Mouse (Mus musculus) telencephalon, adult 2 months (tissue): ENCODE results near the gene Aasdh.
"Not testable (repeated sequence)": the region's sequence is repeated elsewhere in the genome, so short reads cannot be mapped to it uniquely, and the experiment has no call there.

ENCODE experiments used
- DNase-seq: peaks from one replicate; pipeline ENCODE4 v3.0.0-alpha.2; 2011; ENCODE audit warnings: low read depth, low spot score

Gene Aasdh

DNA sequence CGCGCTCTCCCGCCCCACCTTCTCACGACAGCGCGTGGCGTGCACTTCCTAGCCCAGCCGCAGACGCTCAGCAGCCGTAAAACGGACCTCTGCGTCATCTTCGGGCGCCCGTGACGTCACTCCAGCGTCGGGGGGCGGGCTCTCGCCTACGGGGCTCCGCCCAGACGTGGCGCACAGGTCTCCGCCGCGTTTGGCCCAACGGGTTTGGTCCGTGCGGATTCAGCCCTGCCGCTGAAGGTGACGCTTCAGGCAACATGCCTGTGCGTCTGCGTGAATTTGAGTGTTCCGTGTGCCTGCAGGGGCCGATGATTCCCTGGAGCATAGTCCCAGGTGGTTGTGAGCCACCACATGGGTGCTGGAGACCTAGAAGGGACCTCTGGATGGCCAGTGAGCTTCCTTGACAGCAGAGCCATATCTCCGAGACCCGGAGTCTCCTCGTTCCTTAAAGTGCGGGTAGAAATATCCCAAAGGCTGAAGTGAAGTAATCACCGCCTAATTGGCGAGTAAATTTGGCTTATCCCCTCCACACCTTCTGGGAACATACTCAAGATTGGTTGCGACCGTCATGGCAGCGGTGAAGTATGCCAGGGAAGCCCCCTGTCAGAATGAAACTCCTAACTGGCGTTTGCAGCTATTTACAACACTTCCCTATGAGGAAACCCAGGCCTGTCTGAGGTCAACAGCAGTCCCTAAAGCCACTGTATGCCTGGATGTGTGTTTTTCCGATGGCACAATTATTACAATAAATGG lies at the start of gene Aasdh:
Aasdh (minus strand) TSS at position 110 of the 750 bp plus-strand sequence.
- peak; percentile 92 for DNase-seq

DNA sequence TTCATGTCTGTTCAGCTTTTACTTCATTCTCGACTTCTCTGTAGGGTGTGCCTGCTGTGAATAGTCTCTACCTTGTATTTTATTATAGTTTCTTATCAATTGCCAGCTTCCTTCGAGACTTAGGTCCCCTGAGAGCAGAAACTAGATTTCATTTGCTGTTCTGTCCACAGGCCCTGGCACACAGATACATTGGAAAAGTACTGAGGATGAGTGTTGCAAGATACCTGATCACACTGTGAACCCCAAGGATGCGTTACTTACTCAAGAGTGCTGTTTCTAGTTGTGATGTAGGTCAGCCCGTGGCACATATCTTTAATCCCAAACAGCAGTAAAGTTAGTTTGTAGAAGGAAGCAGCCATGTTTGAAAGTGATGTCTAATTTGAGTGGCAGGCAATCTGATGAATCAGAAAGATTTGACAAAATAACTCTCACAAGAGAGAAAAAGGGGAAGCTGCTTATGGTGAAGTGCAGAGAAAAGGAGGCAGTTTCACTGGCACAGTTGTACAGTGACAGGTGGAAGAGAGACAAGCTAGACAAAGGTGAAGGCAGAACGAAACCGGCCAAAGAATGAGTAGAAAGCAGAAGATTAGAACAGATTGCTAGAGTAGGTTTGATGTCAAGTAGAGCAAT lies 49.1 kb upstream of the Aasdh start:
- no peak for DNase-seq

DNA sequence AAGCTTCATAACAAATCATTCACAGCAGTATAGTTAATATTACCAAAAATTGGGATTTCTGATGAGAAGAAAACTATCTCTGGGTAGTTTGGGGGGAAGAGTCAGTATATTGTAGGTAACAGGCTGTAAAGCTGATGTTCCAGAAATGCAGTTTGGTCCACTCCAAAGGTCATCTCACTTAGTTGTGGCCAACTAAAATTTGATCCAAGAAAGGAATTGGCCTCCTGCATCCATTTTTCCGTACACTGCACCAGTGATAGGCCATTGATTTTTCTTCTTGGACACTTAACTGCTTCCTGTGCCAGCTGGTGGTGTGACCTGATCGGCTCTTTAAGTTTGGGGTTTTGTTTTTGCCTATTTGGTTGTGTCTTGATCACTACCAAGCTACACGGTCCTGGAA lies 48.5 kb upstream of the Aasdh start:
- DNase-seq: no peak

DNA sequence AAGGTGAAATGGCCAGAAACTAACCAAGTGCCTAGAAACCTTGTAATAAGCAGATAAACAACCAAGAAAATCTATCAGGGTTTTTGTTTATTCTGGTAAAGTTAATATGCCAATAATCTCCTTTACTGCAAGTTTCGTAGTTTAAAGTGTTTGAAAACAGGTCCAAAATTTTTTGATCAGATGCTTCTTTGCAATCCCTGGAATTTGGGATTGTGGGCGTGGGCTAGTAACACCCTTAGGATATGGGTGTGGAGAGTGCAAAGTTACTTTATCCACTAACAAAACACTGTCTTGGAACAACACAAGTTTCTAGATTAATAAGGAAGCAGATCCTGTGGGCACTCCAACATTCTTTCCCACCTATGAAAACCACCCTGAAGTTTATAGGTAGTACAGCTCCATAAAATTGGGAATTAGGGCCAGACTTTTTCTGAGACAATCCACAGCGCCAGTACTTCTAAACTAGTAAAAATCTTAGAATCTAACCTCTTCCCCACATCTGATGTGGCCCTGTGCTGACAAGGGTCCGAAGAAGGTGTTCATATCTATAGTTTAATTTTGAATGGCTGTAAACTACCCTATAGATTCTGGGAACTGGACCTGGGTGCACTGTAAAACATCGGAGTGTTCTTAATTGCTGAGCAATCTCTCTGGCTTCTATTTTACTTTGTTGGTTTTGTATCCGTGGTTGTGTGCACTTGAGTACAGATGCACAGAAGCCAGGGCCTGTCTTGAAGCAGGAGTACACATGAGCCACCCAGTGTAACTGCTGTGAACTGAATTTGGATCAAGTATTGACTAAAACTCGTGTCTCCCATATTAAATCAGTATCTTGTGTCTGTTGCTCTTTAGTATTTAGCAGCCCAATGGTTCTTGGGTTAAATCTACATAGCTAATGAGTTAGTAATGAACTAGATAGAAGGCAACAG lies 47.1 kb upstream of the Aasdh start:
- no peak for DNase-seq

DNA sequence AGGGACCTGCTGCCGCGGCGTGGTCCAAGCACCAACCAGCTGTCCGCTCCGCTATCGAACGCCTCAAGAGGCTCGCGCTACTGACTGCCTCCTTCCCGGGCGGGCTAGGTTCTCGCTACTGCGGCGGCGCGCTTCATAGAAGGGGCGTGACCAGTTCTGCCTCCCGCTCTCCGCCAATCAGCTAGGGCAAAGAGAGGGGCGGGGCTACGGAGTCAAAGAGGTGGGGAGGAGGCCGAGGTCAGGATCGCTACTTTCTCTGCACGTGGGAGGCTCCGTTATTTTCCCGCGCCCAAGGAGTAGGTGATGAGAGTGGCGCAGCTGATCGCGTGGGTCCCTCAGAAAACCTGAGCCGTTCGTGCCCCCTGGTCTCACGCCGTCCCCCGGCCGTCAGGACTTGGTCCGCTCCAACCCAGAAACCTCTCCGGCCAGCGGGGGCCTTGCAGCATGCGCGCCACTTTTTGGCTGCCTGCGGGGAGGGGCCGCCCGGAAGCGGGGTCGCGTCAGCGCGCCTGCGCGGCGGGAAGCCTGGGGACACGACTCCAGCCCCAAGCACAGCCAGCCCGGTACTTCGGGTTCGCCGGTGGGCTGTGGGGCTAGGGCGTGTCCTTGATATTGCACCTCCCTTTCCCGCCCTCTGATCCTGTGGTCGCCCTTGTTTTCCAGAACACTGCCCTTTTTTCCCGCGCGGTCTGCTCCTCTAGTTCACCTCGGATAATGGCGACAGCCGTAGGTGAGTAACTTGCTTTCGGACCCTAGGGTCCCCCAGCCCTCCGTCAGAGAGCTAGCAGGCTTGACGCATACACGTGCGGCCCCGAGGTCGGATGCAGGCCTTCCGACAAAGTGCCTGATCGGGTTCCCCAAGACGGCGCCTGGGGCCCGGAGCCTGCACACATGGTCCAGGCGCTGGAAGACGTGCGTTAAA lies 46.1 kb upstream of the Aasdh start, which contains the start of the genes Paics and Ppat:
Paics (plus strand) TSS at position 202 of the 922 bp plus-strand sequence.
Ppat (minus strand) TSS at position 473 of the 922 bp plus-strand sequence.
- DNase-seq: peak; percentile 97

DNA sequence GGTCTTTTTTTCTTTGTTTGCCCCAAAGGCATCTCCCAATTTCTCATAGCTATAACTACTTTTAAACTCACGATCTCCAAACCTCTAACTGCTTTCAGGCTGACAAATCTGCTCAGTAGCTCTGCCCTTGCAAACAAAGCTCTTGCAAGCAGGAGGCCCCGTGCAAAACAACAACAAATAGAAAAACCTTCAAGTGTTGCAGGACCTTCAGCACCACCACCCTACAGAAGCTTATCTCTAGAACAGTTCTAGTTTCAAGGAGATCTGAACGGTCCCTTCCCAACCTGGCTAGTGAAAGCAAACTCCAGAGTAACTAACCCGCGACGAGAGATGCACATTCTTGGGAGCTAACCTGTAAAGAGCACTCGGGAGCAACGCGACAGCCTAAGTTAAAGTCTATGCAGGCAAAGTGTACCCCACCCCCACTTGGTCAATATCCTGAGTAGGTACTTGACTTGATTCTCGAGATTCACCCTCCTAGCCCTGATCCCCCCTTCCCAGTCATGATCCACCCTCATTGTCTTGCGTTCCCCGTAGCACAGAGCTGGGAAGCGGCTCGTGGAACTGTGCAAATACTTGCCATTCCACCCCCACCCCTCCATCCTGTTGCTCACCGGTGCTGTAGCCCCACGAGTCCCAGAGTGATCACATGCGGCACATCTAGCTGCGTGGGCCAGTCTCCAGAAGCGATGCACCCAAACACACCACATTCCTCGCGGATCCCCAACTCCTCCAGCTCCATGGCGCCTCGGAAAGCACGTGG lies 45.2 kb upstream of the Aasdh start:
- DNase-seq: no peak

DNA sequence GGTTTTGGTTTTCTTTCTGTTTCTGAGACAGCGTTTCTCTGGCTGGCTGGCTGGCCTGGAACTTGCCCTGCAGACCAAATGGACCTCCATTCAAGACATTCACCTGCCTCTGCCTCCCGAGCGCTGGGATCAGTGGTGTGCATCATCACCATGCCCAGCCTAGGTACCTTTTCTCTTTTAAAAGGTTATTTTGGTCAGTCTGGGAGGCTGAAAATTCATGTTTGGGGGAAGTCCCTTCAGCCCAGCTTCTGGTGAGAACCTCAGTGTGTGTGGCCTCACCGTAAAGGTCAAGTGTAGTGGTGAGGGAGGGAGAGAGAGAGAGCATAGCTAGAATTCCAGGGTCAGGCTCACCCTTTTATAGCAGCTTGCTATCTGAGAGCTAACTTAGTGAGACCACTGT lies 42.4 kb upstream of the Aasdh start:
- no peak for DNase-seq

DNA sequence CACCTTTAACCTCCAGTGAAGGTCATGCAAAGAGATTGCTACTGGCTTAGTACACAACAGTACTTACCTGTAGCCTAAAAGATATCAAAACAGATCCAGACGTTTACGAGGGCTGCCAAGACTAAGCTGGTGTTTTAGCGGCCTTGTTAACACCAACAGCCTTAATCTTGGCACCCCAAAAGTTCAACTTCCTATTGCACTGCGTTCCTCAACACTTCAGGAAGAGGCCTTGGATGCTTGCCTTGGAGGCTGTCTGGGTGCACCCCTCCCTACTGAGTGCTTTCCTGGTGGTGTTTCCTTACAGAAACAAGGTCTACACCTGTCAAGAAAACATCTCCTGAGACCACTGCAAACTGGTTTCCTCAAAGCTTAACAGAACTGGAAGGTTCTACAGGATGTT lies 41.8 kb upstream of the Aasdh start:
- no peak for DNase-seq

DNA sequence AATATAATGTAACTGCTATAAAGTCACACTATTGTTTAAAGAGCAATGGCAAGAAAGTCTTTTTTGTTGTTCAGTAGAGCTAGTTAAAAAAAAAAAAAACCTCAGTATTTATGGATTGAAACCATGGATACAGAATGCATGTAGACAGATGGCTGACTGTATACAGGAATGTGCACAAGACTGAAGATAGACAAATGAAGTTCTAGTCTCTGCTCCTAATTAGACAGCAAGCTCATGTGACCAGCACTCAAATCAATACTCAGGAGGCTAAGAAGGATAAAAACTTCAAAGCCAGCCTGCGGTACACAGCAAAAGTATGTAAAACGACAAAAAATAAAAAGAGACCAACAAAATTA lies 40.3 kb upstream of the Aasdh start:
- no peak for DNase-seq

DNA sequence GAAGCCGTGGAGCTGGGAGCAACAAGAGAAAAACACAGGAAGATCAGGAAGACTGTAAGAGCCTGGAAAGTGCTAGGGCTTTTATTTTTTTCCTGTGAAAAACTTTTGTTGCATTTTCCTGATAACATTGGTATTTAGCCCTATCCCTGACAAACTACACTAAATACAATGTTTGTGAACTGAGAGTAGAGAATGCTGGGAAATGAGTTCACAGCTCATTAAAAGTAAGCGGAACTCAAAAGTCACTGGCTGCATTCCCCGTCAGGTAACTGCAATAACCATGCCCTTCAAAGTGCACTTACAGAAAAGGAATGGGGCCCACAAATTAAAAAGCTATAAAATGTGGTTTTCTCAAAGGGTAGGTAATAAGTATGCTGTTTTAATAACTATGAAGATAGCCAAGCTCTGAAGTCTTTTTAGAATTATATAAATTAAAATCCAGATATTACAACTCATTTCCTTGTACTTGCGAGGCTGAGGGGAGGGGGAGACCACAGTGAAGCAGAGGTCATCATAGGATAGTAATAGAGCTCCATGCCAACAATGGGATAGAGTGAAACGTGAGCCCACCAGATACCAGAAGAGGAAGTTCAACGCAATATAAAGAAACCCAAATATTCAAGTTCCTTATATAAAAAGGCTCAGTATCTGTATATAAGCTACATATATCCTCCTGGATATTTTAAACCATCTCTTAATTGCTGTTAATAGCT lies 39.8 kb upstream of the Aasdh start:
- no peak for DNase-seq

DNA sequence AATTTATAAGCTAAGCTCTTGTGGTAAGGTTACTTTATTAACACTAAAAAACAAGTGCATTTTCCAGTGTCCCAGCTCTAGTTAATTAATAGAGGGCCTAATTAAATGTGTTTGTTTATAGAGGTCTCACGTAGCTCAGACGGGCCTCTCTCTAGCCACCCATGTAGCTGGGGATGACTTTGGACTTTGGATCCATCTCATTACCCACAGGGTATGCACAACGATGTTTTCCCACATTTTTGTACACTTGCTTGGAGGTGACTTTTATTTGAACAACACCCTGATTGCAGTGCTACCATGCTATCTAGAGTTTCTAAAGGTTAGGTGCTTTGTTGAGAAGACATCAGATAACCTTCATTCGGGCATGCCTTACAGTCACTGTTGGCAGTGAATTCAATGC lies 37.2 kb upstream of the Aasdh start:
- DNase-seq: no peak

DNA sequence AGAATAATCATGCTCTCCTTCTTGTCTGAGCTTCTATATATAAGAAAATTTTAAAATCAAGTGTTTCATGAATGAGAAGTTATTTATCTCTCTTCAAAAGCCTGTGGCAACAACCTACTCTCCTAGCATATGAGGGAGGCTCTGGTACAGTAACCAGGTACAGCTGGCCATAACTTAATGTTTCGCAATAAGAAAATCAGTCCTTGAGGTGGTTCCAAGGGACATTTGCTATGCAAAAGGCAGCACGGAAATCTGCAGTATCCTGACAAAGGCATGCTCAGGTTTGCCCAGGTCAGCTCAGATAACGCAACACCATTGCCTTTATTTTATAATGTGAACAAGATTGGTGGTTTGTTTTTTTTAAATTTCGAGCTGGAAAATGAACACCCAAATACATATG lies 36.7 kb upstream of the Aasdh start:
- no peak for DNase-seq

DNA sequence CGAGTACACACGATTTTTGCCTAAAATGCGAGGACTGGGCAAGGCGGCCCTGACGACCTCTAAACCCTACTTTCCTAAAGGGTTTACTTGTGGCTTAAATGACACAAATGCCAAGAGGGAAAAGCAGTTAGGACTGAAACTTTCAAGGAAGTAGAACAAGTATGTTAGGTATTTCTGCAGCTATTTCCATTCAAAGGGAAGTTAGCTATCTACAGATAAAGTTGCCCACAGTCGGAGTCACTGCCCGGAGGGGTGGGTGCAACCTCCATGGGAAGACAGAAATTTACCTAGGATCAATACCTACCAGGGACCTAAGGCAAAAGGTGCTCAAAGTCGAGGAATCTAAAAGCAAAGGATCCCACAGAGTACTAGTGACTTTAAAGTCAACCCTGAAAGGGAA lies 34.4 kb upstream of the Aasdh start:
- DNase-seq: no peak

DNA sequence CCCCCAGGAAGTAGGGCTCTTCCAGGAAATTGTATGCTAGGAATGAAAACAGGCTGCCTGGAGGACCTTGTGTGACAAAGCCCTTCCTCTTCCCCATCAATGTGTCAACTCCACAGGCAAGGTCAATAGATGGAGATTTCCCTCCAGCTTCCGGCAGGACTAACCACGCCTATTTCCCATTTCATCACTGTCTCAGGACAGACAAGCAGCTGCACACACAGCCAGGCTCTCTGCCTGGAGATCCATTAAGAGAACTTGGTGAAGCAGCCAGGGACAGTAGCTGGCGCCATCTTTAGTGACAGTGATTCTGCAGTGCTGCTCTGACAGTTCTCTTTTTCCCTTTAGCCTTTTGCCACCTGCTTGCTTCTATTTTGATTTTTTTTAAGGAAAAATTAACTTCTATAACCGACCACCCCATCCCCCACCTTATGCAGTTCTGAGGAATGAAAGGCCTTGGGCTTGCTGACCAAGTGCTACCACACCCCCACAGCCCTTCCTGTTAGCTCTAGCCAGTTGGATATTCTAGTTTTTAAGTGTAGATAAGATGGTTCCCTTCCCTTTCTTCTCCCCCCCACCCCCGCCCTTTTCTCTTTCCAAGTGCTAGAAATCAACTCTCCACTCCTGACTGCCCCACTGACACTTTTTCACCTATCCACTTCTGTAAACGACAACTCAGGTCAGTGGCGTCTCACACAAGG lies 24.0 kb upstream of the Aasdh start:
- DNase-seq: no peak

DNA sequence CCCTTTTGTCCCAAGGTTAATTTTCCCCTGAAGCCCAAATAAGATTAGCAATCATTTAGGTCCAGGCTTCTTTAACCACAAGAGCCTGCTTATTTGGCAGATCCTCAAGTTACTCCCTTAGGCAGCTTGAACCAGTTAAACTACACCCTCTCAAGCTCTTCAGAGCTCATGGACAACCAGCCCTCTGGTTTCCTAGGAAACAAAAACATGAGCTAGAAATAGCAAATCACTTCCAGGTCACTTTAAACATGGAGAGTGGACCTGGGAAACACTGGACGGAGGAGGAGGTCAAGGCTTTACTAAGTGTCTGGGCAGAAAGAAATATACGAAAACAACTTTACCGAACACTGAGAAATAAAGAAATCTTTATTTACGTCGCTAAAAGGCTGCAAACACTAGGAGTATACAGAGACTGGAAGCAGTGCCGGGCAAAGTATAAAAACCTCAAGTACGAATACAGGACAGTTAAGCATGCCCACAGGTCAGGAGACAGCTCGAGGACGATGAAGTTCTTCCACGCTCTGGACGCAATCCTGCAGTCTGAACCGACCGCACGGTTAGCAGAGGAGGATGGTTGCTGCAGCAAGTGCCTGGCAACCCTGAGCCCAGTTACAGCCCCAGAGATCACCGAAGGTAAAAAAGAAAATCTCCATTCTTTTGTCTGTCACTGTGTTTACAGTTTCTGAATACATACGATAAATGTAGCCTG lies 23.0 kb upstream of the Aasdh start:
- DNase-seq: peak; percentile 64

DNA sequence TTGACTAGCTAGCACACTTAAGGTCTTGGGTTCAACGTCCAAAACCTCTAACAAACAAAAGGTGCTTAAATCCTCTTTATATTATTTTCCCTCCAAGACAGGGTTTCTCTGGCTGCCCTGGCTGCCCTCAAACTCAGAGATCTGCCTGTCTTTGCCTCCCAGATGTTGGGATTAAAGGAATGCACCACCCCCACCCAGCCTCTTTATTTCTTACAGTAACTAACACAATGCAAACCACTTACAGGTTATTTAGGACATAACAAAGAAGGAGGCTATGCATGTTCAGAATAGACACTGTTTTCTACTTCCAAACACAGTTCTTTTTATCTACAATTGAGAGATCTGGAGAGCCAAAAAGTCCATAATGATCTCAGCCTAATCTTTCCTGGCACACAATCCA lies 19.0 kb upstream of the Aasdh start:
- DNase-seq: no peak

DNA sequence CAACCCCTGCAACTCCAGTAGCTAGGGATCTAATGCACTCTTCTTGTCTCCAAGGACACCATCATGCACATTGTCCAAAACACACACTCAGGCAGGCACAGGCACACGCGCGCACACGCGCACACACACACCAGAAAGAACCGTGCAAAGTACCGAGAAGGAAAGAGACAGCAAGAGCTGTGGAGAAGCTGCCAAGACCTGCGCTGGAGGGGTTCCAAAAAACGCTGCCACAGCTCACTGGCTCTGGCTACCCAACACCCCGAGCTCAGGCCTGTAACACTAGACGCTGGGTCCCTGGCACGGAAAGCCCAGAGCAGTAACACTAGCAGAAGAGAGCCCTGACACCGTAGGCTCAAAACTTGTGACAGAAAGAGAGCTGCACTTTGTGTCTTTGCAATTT lies 18.1 kb upstream of the Aasdh start:
- no peak for DNase-seq

DNA sequence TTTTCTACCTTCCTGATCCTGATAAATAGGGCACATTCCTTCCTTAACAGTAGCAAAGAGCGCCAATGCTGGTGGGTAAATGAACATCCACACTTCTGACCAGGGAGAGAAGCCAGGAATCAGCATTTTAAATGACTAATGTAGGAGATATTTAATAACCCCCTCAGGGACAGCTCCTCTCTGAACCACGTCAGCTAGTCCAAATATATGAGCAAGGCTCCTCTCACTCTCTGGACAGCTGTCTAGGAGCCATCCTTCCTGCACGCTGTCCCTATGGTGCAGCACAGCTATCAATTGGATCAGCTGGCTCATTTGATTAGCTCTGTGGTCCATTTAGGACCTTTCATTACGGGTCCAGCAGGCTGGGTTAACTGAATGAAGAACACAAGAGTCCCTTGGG lies 17.5 kb upstream of the Aasdh start:
- no peak for DNase-seq

DNA sequence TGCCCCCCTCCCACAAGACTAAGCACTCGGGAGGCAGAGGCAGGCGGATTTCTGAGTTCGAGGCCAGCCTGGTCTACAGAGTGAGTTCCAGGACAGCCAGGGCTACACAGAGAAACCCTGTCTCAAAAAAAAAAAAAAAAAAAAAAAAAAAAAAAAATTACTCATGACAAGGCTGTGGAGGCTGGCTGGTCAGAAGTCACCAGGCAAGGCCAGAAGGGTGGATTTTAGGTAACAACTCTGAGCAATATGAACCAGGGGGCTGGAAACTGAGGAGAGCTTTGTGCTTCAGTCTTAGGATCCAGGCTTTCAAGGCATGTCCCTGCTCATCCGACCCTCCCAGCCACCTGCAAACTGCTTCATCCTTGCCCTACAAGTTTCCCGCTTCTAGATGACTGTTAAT lies 7.2 kb upstream of the Aasdh start:
- DNase-seq: not testable (repeated sequence)
